Mouse (Mus musculus) midbrain, postnatal 0 days (tissue): Measurements from ENCODE around the gene Wfdc3. TPM values are rescaled to one million over a fixed set of nuclear protein-coding genes. Genes with fewer than 3 reads are reported as not detected.

Experiments used
- ATAC-seq: fragments of 200-750 bp; cut with Nextera tagmentation; 2 replicates; pipeline ENCODE4 v1.8.0; 2017; ENCODE audit warnings: moderate number of reproducible peaks, mild to moderate bottlenecking, moderate TSS enrichment, moderate library complexity; ENCODE audit not compliant: low FRiP score
- DNase-seq: peaks from one replicate; pipeline ENCODE4 v3.0.0-alpha.2; 2015; ENCODE audit warnings: low spot score
- H3K27ac ChIP-seq: fragments of 300-500 bp; sonication (generic); 2 replicates; pipeline ENCODE4 v1.5.1; 2014; ENCODE audit warnings: low read depth, mild to moderate bottlenecking, low read length, mixed read lengths
- H3K27me3 ChIP-seq: fragments of 300-500 bp; sonication (generic); 2 replicates; pipeline ENCODE4 v1.6.1; 2014; ENCODE audit warnings: low read length, control low read depth, mixed read lengths; ENCODE audit not compliant: insufficient read depth
- H3K36me3 ChIP-seq: fragments of 300-500 bp; sonication (generic); 2 replicates; pipeline ENCODE4 v1.6.1; 2014; ENCODE audit warnings: low read length, control low read depth, mixed read lengths; ENCODE audit not compliant: insufficient read depth
- H3K4me1 ChIP-seq: fragments of 300-500 bp; sonication (generic); 2 replicates; pipeline ENCODE4 v1.6.1; 2014; ENCODE audit warnings: mild to moderate bottlenecking, control low read depth, antibody characterized with exemption, low read length, mixed read lengths; ENCODE audit not compliant: insufficient read depth
- H3K4me2 ChIP-seq: fragments of 300-500 bp; sonication (generic); 2 replicates; pipeline ENCODE4 v1.6.1; 2014; ENCODE audit warnings: low read depth, mild to moderate bottlenecking, low read length, mixed read lengths; ENCODE audit not compliant: poor library complexity, severe bottlenecking
- H3K4me3 ChIP-seq: fragments of 300-500 bp; sonication (generic); 2 replicates; pipeline ENCODE4 v1.5.1; 2014; ENCODE audit warnings: low read depth, mild to moderate bottlenecking, low read length, moderate library complexity
- H3K9ac ChIP-seq: fragments of 300-500 bp; sonication (generic); replicated peaks from 2 replicates; pipeline ENCODE4 v1.6.1; 2014; ENCODE audit warnings: mild to moderate bottlenecking, low read length, moderate library complexity, mixed read lengths; ENCODE audit not compliant: poor library complexity, severe bottlenecking
- H3K9me3 ChIP-seq: fragments of 300-500 bp; sonication (generic); 2 replicates; pipeline ENCODE4 v1.6.1; 2016; ENCODE audit warnings: low read length, control low read depth
- CTCF ChIP-seq: IDR thresholded peaks from 2 replicates; pipeline ENCODE4 v1.5.1; 2016; ENCODE audit warnings: antibody characterized with exemption, mild to moderate bottlenecking
- WGBS: fragments of 180-500 bp; shearing (Covaris S2); extraction: QIAGEN DNeasy Blood & Tissue Kit; methylation state at CpG from one replicate; pipeline ENCODE4 v1.1.7; 2014; 5-methylcytosine and 5-hydroxymethylcytosine counted together
- polyA plus RNA-seq: library from polyadenylated mRNA; unstranded; fragments of >200 nt; fragmentation: Nextera tagmentation; extraction: Ambion mirVana; gene quantifications from 2 replicates; pipeline ENCODE4 v1.2.1, GENCODE M21; 2015
- total RNA-seq: library from RNA; depleted of rRNA; stranded (reverse); fragments of >200 nt; gene quantifications from 2 replicates; pipeline ENCODE4 v1.2.3, GENCODE M21; 2014

Gene Wfdc3
- total and polyA plus RNA-seq, 2 experiments from 2014 or later, result 0.16 to 0.60 TPM

DNA sequence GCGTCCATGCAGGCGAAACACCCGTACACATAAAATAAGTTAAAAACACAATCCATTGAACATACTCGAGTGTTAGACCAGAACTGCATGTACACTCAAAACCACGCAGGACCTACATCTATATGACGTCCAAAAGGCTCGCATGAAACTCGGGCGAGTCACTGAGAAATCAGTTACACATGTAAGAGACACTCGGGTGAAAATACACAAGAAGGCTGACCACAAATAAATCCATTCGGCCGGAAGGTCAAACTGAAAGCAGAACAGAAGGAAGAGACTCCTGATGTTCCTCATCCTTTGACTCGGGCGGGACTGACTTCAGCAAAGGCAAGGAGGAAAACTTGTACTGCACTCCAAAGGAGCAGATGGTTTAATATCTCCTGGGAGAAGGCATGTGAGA lies 39.7 kb downstream of the Wfdc3 start:
- Histone ChIP-seq H3K9me3 (no peaks in the 10 kb centered on the region), H3K4me3 (no peak overlapping the region), H3K9ac (no peak overlapping the region), H3K4me2 (no peak overlapping the region), H3K4me1 (no peaks in the 10 kb centered on the region), H3K27ac (no peak overlapping the region), H3K36me3 (no peaks in the 10 kb centered on the region), H3K27me3 (no peaks in the 10 kb centered on the region)
- DNase-seq (no peak), ATAC-seq (no peak)
- 92% methylated on average over 14 of the region's 14 CpGs for WGBS
- no peak for TF ChIP-seq CTCF

DNA sequence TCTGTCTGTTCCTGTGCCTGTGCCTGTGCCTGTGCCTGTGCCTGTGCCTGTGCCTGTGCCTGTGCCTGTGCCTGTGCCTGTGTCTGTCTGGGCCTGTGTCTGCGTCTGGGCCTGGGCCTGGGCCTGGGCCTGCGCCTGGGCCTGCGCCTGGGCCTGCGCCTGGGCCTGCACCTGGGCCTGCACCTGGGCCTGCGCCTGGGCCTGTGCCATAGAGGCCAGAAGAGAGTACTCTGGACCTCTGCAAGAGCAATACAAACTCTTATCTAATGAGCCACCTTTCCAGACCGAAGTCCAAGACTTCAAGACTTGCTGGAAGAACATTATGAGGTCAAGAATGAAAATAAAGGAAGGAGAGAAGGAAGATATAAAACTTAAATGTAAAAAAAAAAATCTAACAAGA lies 40.4 kb downstream of the Wfdc3 start:
- Histone ChIP-seq H3K36me3 (no peaks in the 10 kb centered on the region), H3K4me1 (no peaks in the 10 kb centered on the region), H3K9ac (no peak overlapping the region), H3K9me3 (no peaks in the 10 kb centered on the region), H3K4me3 (no peak overlapping the region), H3K27ac (no peak overlapping the region), H3K4me2 (no peak overlapping the region), H3K27me3 (no peaks in the 10 kb centered on the region)
- WGBS, result 88% methylated on average over 6 of the region's 6 CpGs
- ATAC-seq (no peak), DNase-seq (no peak)
- TF ChIP-seq CTCF, result no peak

DNA sequence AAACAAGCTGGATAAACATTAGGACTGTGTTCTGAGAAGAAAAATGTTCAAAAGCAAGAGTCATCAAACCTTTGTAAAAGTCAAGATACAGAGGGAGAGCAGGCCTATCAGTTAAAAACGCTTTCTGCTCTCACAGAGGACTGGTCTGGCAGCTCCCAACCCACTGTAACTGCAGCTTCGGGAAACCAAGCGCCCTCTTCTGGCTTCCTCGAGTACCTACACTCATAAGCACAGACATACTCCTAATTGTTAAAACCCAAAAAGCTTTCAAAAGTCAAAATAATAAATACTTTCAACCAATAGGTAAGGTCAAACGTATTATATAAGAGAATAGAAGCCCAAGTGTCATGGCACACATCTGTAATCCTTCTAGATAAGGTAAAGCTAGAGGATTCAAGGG lies 41.5 kb downstream of the Wfdc3 start:
- WGBS, result 81% methylated on average over 5 of the region's 5 CpGs
- no peak overlapping the region for H3K9ac ChIP-seq

DNA sequence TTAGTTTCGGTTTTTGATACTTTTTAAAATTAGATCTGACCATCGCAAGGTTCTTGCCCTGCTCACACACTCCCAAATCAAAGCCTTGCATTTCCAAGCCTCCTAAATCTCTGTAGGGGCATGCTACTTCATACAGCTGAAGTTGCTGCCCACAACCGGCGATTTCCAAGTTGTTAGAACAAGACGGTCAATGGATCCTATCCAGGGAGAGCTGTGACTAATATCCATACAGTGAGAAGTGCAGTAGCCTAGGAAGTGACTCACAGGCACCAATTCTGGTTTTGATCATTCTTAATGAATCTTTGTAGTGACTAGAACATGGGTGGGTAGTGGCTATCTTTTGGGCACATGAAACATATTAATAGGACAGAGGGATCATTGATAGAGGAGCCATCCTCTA lies 44.0 kb downstream of the Wfdc3 start:
- H3K4me1 ChIP-seq, result no peaks in the 10 kb centered on the region
- no peak overlapping the region for H3K9ac ChIP-seq
- DNase-seq (no peak), ATAC-seq (no peak)
- H3K27me3 ChIP-seq, result no peaks in the 10 kb centered on the region
- WGBS, result 95% methylated on average over 5 of the region's 5 CpGs
- TF ChIP-seq CTCF, result no peak
- no peak overlapping the region for H3K4me2 ChIP-seq
- H3K27ac ChIP-seq, result no peak overlapping the region
- H3K36me3 ChIP-seq, result no peaks in the 10 kb centered on the region
- no peaks in the 10 kb centered on the region for H3K9me3 ChIP-seq
- no peak overlapping the region for H3K4me3 ChIP-seq

More for the DNA sequence above, 41.5 kb downstream of the Wfdc3 start:
- Histone ChIP-seq H3K27ac (no peak overlapping the region), H3K36me3 (no peaks in the 10 kb centered on the region), H3K4me3 (no peak overlapping the region), H3K4me1 (no peaks in the 10 kb centered on the region), H3K9me3 (no peaks in the 10 kb centered on the region), H3K27me3 (no peaks in the 10 kb centered on the region), H3K4me2 (no peak overlapping the region)
- DNase-seq, result no peak
- TF ChIP-seq CTCF, result no peak
- no peak for ATAC-seq

DNA sequence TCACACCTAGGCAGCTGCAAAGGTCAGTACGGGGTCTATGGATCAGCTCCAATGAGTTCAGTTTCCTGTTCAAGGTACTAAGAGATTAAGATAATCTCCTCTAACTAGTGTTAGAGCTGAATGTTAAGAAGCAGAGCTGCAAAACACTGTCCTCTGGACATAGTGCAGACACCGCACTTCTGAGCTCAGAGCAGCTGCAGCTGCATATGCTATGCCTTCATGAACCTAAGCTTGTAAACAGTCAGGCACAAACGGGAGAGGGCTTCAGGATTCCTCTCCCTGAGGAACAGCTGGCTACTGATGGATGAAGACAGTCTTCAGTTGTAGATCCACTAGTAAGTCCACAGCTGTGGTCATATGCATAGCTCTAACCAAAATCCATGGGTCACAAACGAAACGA lies 44.8 kb downstream of the Wfdc3 start:
- Histone ChIP-seq H3K27ac (no peak overlapping the region), H3K4me2 (no peak overlapping the region), H3K9me3 (no peaks in the 10 kb centered on the region), H3K27me3 (no peaks in the 10 kb centered on the region), H3K4me3 (no peak overlapping the region), H3K36me3 (no peaks in the 10 kb centered on the region), H3K9ac (no peak overlapping the region), H3K4me1 (no peaks in the 10 kb centered on the region)
- 80% methylated on average over 5 of the region's 5 CpGs for WGBS
- DNase-seq (no peak), ATAC-seq (no peak)
- no peak for TF ChIP-seq CTCF

DNA sequence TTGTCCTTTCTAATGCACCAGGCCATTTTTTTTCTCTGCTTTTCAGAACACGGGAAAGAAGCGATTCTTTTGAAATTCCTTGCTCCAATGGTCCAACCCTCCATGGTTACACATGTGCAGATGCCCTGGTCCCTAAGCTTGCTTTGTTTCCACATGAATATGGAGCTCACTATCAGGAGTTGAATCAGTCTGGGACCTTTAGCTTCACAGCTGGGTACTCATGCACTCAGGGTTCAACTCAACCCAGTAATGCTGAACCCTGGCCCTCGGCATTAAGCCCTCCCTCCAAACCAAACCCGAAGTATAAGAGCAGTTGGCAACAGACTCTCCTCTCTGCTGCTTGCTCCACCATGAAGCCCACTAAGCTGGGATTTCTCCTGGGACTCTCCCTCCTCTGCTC lies 47.5 kb downstream of the Wfdc3 start, which contains the start of gene Spint4:
Gene Spint4, plus strand, starts transcription at position 301 of the 400 bp plus-strand sequence.
- H3K4me1 ChIP-seq, result no peaks in the 10 kb centered on the region
- H3K4me3 ChIP-seq, result no peak within 1 kb of the TSS
- H3K36me3 ChIP-seq, result no peaks in the 10 kb centered on the region
- no peak within 1 kb of the TSS for H3K4me2 ChIP-seq
- H3K27ac ChIP-seq, result no peak within 1 kb of the TSS
- TF ChIP-seq CTCF, result no peak
- no peaks in the 10 kb centered on the region for H3K27me3 ChIP-seq
- DNase-seq (no peak), ATAC-seq (no peak)
- no peak within 1 kb of the TSS for H3K9ac ChIP-seq
- 68% methylated on average over 4 of the region's 4 CpGs for whole genome bisulfite sequencing
- H3K9me3 ChIP-seq, result no peaks in the 10 kb centered on the region
